Mouse (Mus musculus): ENCODE results near the gene Rspry1. TPM values are rescaled to one million over a fixed set of nuclear protein-coding genes. Genes with fewer than 3 reads are reported as not detected.

Gene Rspry1
- total and polyA plus RNA-seq, 2 experiments from 2014 or later = 15.8 to 22.7 TPM

DNA sequence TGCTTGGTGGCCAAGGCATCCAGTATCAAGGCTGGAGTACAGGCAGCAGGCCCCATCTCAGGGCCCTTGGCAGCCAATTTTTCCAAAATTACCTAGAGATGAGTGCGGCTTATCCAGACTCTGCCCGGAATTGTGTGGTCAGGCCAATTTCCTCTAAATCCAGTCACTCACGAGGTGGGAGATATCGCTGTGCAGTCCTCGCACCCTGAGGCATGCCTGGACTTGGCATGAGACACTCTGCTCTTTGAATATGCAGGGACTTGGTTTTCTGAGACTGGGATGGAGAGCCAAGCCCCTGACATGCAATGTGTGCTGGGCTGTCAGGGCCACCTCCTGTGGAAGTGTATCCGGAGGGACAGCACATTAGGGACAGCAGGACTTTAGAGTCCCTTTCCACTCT is 35.7 kb upstream of the Rspry1 start:
- no peak overlapping the region for H3K4me2 ChIP-seq (ENCODE audit: low read depth, low read length)
- no peak for DNase-seq (ENCODE audit: low spot score)
- no peak overlapping the region for H3K4me3 ChIP-seq (ENCODE audit: low read depth, low read length)
- no peak overlapping the region for H3K27ac ChIP-seq (ENCODE audit: low read depth)
- no peak for ATAC-seq (ENCODE audit: insufficient read depth, low read depth)
- H3K36me3 ChIP-seq (replicated peaks; ENCODE audit: control insufficient read depth, insufficient read depth, low read length) = no peaks in the 10 kb centered on the region
- no peak for TF ChIP-seq CTCF (IDR thresholded peaks at IDR 0.05; ENCODE audit: low read depth)
- TF ChIP-seq EP300 (IDR thresholded peaks at IDR 0.05; ENCODE audit: low read depth) = no peak
- no peaks in the 10 kb centered on the region for H3K4me1 ChIP-seq (ENCODE audit: control insufficient read depth, insufficient read depth)
- H3K9ac ChIP-seq (replicated peaks; ENCODE audit: low read depth, low read length) = no peak overlapping the region
- no peaks in the 10 kb centered on the region for H3K27me3 ChIP-seq (ENCODE audit: control insufficient read depth, insufficient read depth, low read length)
- no peaks in the 10 kb centered on the region for H3K9me3 ChIP-seq (replicated peaks; ENCODE audit: control insufficient read depth, low read length)
- WGBS = 62% methylated on average over 6 of the region's 6 CpGs

DNA sequence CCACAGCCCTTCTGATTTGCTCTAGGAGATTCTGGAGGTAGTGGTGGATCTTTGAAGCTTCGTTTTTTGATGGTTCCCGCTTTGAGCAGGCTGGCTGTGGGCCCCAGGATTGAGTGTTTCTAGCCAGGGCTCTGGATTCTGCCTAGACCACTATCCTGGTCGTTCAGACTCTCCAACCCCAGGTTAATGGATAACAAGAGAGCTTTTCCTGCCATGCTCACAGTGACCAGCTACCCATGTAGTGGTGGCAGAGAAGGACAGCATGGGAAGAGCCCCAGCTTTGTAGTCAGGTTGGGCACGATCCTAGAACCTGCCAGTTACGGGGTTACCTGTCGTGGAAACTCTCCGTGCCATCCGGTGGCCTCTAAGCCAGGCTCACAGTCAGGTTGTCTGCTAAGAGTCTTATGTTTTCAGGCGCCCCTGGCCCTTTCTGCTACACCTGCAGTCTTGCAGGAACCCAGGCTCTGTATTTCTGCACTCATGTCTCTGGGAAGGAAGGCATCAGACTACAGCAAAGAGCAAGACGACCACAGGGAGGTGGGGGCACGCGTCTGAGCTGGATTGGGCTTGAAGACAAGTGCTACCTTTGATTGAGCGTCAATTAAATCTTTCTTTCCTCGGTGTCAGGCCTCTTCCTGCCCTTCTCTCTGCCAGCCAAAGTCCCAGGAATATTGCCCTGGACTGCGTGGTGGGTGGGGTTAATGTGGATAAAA is 35.1 kb upstream of the Rspry1 start:
- H3K27ac ChIP-seq (ENCODE audit: low read depth) = no peak overlapping the region
- H3K27me3 ChIP-seq (ENCODE audit: control insufficient read depth, insufficient read depth, low read length) = no peaks in the 10 kb centered on the region
- TF ChIP-seq CTCF (IDR thresholded peaks at IDR 0.05; ENCODE audit: low read depth) = no peak
- TF ChIP-seq EP300 (IDR thresholded peaks at IDR 0.05; ENCODE audit: low read depth) = no peak
- H3K4me2 ChIP-seq (ENCODE audit: low read depth, low read length) = no peak overlapping the region
- no peak overlapping the region for H3K4me3 ChIP-seq (ENCODE audit: low read depth, low read length)
- H3K4me1 ChIP-seq (ENCODE audit: control insufficient read depth, insufficient read depth) = no peaks in the 10 kb centered on the region
- 74% methylated on average over 15 of the region's 15 CpGs for WGBS
- H3K36me3 ChIP-seq (replicated peaks; ENCODE audit: control insufficient read depth, insufficient read depth, low read length) = no peaks in the 10 kb centered on the region
- ATAC-seq (ENCODE audit: insufficient read depth, low read depth) = no peak
- no peaks in the 10 kb centered on the region for H3K9me3 ChIP-seq (replicated peaks; ENCODE audit: control insufficient read depth, low read length)
- no peak overlapping the region for H3K9ac ChIP-seq (replicated peaks; ENCODE audit: low read depth, low read length)
- no peak for DNase-seq (ENCODE audit: low spot score)

DNA sequence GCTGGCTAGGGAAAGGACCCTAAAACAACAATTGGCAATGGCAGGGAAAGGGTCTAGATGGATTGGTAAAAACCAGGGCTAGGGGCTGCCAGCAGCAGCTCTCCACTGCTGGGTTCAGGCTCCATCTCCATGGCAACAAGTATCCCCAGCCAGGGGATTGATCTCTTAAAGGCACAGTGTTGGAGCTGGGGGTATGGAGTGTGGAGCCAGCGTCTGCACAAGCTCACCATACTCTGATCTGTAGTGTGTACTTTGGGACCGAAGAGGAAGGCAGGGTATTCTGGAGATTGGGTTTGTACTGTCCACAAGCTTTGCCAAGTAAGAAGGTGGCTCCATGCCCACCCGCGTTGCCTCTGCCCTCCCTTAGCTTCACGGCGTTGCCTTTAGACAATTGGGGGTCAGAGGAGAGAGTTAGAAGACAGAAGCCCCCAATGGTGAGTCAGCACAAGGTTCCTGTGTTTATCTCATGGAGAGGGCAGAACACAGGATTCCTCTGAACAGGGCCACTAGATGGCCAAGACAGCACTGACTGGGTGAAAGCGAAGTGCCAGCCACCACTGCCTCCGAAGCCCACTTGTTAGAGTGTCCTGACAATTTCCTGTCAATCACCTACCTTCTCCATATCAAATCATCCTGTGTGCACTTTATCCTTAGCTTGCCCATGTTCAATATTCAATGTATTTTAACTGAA is 34.4 kb upstream of the Rspry1 start:
- no peaks in the 10 kb centered on the region for H3K36me3 ChIP-seq (replicated peaks; ENCODE audit: control insufficient read depth, insufficient read depth, low read length)
- H3K4me2 ChIP-seq (ENCODE audit: low read depth, low read length) = no peak overlapping the region
- no peaks in the 10 kb centered on the region for H3K4me1 ChIP-seq (ENCODE audit: control insufficient read depth, insufficient read depth)
- H3K9ac ChIP-seq (replicated peaks; ENCODE audit: low read depth, low read length) = no peak overlapping the region
- H3K27me3 ChIP-seq (ENCODE audit: control insufficient read depth, insufficient read depth, low read length) = no peaks in the 10 kb centered on the region
- no peaks in the 10 kb centered on the region for H3K9me3 ChIP-seq (replicated peaks; ENCODE audit: control insufficient read depth, low read length)
- DNase-seq (ENCODE audit: low spot score) = no peak
- TF ChIP-seq CTCF (IDR thresholded peaks at IDR 0.05; ENCODE audit: low read depth) (no peak), EP300 (IDR thresholded peaks at IDR 0.05; ENCODE audit: low read depth) (no peak)
- WGBS = 74% methylated on average over 8 of the region's 8 CpGs
- ATAC-seq (ENCODE audit: insufficient read depth, low read depth) = no peak
- no peak overlapping the region for H3K4me3 ChIP-seq (ENCODE audit: low read depth, low read length)
- no peak overlapping the region for H3K27ac ChIP-seq (ENCODE audit: low read depth)

DNA sequence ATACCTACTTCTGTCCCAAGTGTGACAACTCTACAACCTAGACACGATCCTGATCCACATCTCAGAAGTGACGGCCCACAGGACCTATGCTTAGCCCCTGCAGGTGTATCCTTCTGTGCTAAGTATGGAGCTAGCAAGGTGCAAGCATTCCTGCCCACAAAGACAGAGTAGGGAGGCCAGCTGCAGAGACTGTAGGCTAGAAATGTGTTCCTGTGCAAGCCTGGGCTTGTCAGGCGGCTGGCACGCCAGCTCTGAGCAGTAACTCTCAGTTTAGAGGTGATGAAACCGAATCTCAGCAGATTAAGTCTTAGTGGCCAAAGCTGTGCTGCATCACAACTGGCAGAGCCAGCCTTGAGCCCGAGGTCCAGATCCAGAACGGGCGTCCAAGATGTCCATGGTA is 33.6 kb upstream of the Rspry1 start:
- no peak for ATAC-seq (ENCODE audit: insufficient read depth, low read depth)
- Histone ChIP-seq H3K27me3 (ENCODE audit: control insufficient read depth, insufficient read depth, low read length) (no peaks in the 10 kb centered on the region), H3K4me2 (ENCODE audit: low read depth, low read length) (no peak overlapping the region), H3K27ac (ENCODE audit: low read depth) (no peak overlapping the region), H3K4me1 (ENCODE audit: control insufficient read depth, insufficient read depth) (no peaks in the 10 kb centered on the region), H3K4me3 (ENCODE audit: low read depth, low read length) (no peak overlapping the region), H3K9me3 (replicated peaks; ENCODE audit: control insufficient read depth, low read length) (no peaks in the 10 kb centered on the region), H3K36me3 (replicated peaks; ENCODE audit: control insufficient read depth, insufficient read depth, low read length) (peaks cover 6% of the 10 kb centered on the region; the same call in 1 of the 2 replicates), H3K9ac (replicated peaks; ENCODE audit: low read depth, low read length) (no peak overlapping the region)
- 80% methylated on average over 8 of the region's 8 CpGs for WGBS
- TF ChIP-seq CTCF (IDR thresholded peaks at IDR 0.05; ENCODE audit: low read depth) (no peak), EP300 (IDR thresholded peaks at IDR 0.05; ENCODE audit: low read depth) (no peak)
- no peak for DNase-seq (ENCODE audit: low spot score)

DNA sequence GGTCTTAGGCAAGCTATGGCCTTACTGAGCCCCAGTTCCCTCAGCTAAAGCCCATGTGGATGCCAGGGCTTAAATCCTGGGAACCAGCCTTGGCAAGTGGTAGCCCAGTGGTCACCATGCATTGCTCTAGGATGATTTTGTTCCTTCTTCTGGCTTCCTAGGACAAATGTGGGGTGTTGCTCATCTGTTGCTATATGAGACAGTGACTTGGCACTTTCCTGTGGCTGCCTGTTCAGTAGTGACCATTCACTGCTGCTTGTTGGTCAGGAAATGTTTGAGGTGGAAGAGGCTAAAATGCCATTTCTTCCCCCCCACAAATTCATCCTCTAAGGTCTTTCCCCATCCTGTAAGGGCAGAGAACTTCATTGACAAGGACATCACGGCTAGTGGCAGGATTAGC is 32.3 kb upstream of the Rspry1 start:
- DNase-seq (ENCODE audit: low spot score) (no peak), ATAC-seq (ENCODE audit: insufficient read depth, low read depth) (no peak)
- Histone ChIP-seq H3K27ac (ENCODE audit: low read depth) (no peak overlapping the region), H3K27me3 (ENCODE audit: control insufficient read depth, insufficient read depth, low read length) (no peaks in the 10 kb centered on the region), H3K4me3 (ENCODE audit: low read depth, low read length) (no peak overlapping the region), H3K36me3 (replicated peaks; ENCODE audit: control insufficient read depth, insufficient read depth, low read length) (peaks cover 18% of the 10 kb centered on the region), H3K4me1 (ENCODE audit: control insufficient read depth, insufficient read depth) (no peaks in the 10 kb centered on the region), H3K9ac (replicated peaks; ENCODE audit: low read depth, low read length) (no peak overlapping the region), H3K4me2 (ENCODE audit: low read depth, low read length) (no peak overlapping the region), H3K9me3 (replicated peaks; ENCODE audit: control insufficient read depth, low read length) (no peaks in the 10 kb centered on the region)
- TF ChIP-seq EP300 (IDR thresholded peaks at IDR 0.05; ENCODE audit: low read depth) (no peak), CTCF (IDR thresholded peaks at IDR 0.05; ENCODE audit: low read depth) (no peak)
- WGBS = 72% methylated on average over 1 of the region's 1 CpGs
